ENCODE assay signal across 8 mouse cellular contexts in the genomic region with DNA sequence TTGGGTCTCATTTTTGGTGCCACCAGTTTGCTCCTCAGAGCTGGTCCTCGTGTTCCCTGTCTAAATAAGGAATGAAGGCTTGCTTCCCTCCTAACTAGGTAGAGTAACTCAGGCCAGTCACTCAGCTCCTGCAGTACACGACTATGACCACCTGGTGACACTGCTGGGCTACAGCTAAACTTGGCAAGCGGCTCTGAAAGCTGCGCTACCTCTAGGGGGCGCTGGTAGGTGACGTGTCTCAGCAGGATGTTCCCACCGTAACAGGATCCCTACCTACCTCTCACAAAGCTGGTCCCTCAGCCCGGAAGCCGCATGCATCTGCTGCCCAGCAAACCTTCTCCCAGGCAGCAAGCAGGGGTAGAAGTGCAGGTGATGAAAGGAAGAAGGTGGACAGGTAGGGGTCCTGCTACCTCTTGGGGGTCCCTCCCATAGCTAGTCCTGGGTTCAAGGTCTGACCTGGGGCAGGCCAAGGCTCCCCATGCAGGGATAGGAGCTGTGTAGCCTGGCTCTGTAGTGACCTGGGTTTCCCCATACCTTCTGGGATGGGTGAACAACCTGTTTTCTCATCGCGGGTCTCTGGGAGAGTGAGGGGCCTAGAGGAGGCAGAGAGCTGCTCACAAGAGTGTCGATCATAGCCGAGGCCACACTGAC. TPM values are rescaled to one million over a fixed set of nuclear protein-coding genes. Genes with fewer than 3 reads are reported as not detected.
DNase-seq lines count a peak whose midpoint lies in the region; ATAC-seq and TF ChIP-seq lines count a peak whose summit lies in the region.

No protein-coding gene starts in this region.

- DNase-seq in WW6 (ENCODE audit: low read depth, low spot score): peak; percentile 95
- DNase-seq in cerebellum, postnatal 25 days: peak; percentile 85 to 91
- peak; percentile 91 for DNase-seq in gastrocnemius, adult 2 months
- peak; percentile 73 for DNase-seq in left cerebral cortex, adult 11 months (ENCODE audit: low spot score)
- peak; percentile 82 to 92 for DNase-seq in lung, postnatal 4 days
- peak; percentile 83 to 86 for DNase-seq in right cerebral cortex, postnatal 10 days (ENCODE audit: low spot score in 2 of 2)
- peak; percentile 80 for DNase-seq in urinary bladder, postnatal 10 days (ENCODE audit: low spot score)

- 29% methylated on average over 13 of the region's 13 CpGs for WGBS in hindbrain, embryonic 16.5 days

- H3K4me1 ChIP-seq in hindbrain, embryonic 16.5 days (ENCODE audit: control insufficient read depth, insufficient read depth, low read depth, low read length): no peaks in the 10 kb centered on the region

- no peak for TF ChIP-seq CTCF in gastrocnemius, adult 2 months (IDR thresholded peaks at IDR 0.05)

- peak overlapping the region; percentile 68 for H3K27ac ChIP-seq in gastrocnemius, adult 2 months
- no peak overlapping the region for H3K27ac ChIP-seq in hindbrain, embryonic 16.5 days (ENCODE audit: low read depth, low read length)

- no peaks in the 10 kb centered on the region for H3K27me3 ChIP-seq in hindbrain, embryonic 16.5 days (replicated peaks; ENCODE audit: control insufficient read depth, insufficient read depth, low read length)

- no peaks in the 10 kb centered on the region for H3K36me3 ChIP-seq in hindbrain, embryonic 16.5 days (ENCODE audit: control insufficient read depth, insufficient read depth, low read length)

- no peak overlapping the region for H3K9ac ChIP-seq in hindbrain, embryonic 16.5 days (ENCODE audit: low read depth, low read length)

- no peak overlapping the region for H3K4me3 ChIP-seq in gastrocnemius, adult 2 months
- no peak overlapping the region for H3K4me3 ChIP-seq in hindbrain, embryonic 16.5 days (ENCODE audit: low read length)

- ATAC-seq in hindbrain, embryonic 16.5 days: peak; percentile 66

- H3K4me2 ChIP-seq in hindbrain, embryonic 16.5 days (ENCODE audit: low read length): no peak overlapping the region

- intact Hi-C loops in gastrocnemius, adult 2 months (cut with DNase I): loop anchor here (5.0 to 10.0 kb wide), 3 partner anchors 67 to 360 kb away; no protein-coding TSS in a partner anchor

- no peaks in the 10 kb centered on the region for H3K9me3 ChIP-seq in hindbrain, embryonic 16.5 days (ENCODE audit: control insufficient read depth, low read length)

RNA-seq across cellular contexts. Expression of a gene that starts 16.0 kb away (rescaled TPM):
- 10 to 100 TPM; 79.3 to 86.5 TPM for total RNA-seq in gastrocnemius, adult 2 months (2021)
- polyA plus RNA-seq in hindbrain, embryonic 16.5 days (2015; fragmentation: Nextera tagmentation; extraction: Ambion mirVana): 520 and 571 TPM in 2 replicates

RNA-seq across cellular contexts. Expression of a gene that starts 16.3 kb away (rescaled TPM):
- total RNA-seq in gastrocnemius, adult 2 months (2021): 10 to 100 TPM; 24.1 to 32.1 TPM
- polyA plus RNA-seq in hindbrain, embryonic 16.5 days (2015; fragmentation: Nextera tagmentation; extraction: Ambion mirVana): 43.3 and 45.0 TPM in 2 replicates

RNA-seq across cellular contexts. Expression of a gene that starts 37.0 kb away (rescaled TPM):
- total RNA-seq in gastrocnemius, adult 2 months (2021): 10 to 100 TPM in 1 of 2 experiments, 1 to 10 TPM in 1; 5.4 to 10.9 TPM
- 15.8 and 18.2 TPM in 2 replicates for polyA plus RNA-seq in hindbrain, embryonic 16.5 days (2015; fragmentation: Nextera tagmentation; extraction: Ambion mirVana)

RNA-seq across cellular contexts. Expression of a gene that starts 49.9 kb away (rescaled TPM):
- total RNA-seq in gastrocnemius, adult 2 months (2021): 1 to 10 TPM; 3.6 to 5.0 TPM
- polyA plus RNA-seq in hindbrain, embryonic 16.5 days (2015; fragmentation: Nextera tagmentation; extraction: Ambion mirVana): 19.1 and 21.6 TPM in 2 replicates

RNA-seq across cellular contexts. Expression of a gene that starts 57.1 kb away (rescaled TPM):
- not detected for total RNA-seq in gastrocnemius, adult 2 months (2021)
- polyA plus RNA-seq in hindbrain, embryonic 16.5 days (2015; fragmentation: Nextera tagmentation; extraction: Ambion mirVana): 2.0 TPM in 2 replicates
